Mouse (Mus musculus): ENCODE results near the gene Ppil3. TPM values are rescaled to one million over a fixed set of nuclear protein-coding genes. Genes with fewer than 3 reads are reported as not detected.

Ppil3 gene
- polyA plus RNA-seq, 1 experiment from 2014 or later: 54.3 TPM

- H3K9ac ChIP-seq (replicated peaks; ENCODE audit: low read length): no peak overlapping the region
- no peaks in the 10 kb centered on the region for H3K9me3 ChIP-seq (ENCODE audit: control insufficient read depth, low read length)
- H3K27ac ChIP-seq (replicated peaks; ENCODE audit: low read depth, low read length): no peak overlapping the region
- no peaks in the 10 kb centered on the region for H3K27me3 ChIP-seq (ENCODE audit: control insufficient read depth, insufficient read depth, low read length)
- ATAC-seq (ENCODE audit: low FRiP score, low TSS enrichment): no peak
- DNase-seq: no peak
- 96% methylated on average over 6 of the region's 6 CpGs for WGBS
- H3K36me3 ChIP-seq (ENCODE audit: control insufficient read depth, insufficient read depth, low read length): peaks cover 73% of the 10 kb centered on the region
- no peak overlapping the region for H3K4me3 ChIP-seq (replicated peaks; ENCODE audit: low read depth, low read length)
- H3K4me1 ChIP-seq (ENCODE audit: control insufficient read depth, insufficient read depth, low read length): no peaks in the 10 kb centered on the region
- no peak overlapping the region for H3K4me2 ChIP-seq (ENCODE audit: low read length)
Observed at GRCm38 (mm10) chr1:58454316-58454715, 9.0 kb upstream of the Ppil3 start.

- Histone ChIP-seq H3K9ac (replicated peaks; ENCODE audit: low read length) (no peak overlapping the region), H3K9me3 (ENCODE audit: control insufficient read depth, low read length) (no peaks in the 10 kb centered on the region), H3K4me2 (ENCODE audit: low read length) (no peak overlapping the region), H3K4me1 (ENCODE audit: control insufficient read depth, insufficient read depth, low read length) (peaks cover 18% of the 10 kb centered on the region), H3K4me3 (replicated peaks; ENCODE audit: low read depth, low read length) (no peak overlapping the region), H3K27ac (replicated peaks; ENCODE audit: low read depth, low read length) (no peak overlapping the region), H3K27me3 (ENCODE audit: control insufficient read depth, insufficient read depth, low read length) (no peaks in the 10 kb centered on the region), H3K36me3 (ENCODE audit: control insufficient read depth, insufficient read depth, low read length) (peaks cover 35% of the 10 kb centered on the region)
- 88% methylated on average over 7 of the region's 7 CpGs for WGBS
- no peak for ATAC-seq (ENCODE audit: low FRiP score, low TSS enrichment)
- no peak for DNase-seq
Observed at GRCm38 (mm10) chr1:58448396-58448795, 3.1 kb upstream of the Ppil3 start.

DNA sequence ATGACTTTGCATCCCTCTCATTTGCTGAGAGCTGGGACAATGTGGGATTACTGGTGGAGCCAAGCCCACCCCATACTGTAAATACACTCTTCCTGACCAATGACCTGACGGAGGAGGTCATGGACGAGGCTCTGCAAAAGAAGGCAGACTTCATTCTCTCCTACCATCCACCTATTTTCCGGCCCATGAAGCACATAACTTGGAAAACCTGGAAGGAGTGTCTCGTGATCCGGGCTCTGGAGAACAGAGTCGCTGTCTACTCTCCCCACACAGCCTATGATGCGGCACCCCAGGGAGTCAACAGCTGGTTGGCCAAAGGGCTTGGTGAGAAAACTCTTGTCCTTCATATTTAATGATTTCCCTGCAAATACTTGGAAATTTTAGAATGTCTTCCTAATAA lies 2.5 kb upstream of the Ppil3 start:
- Histone ChIP-seq H3K4me1 (ENCODE audit: control insufficient read depth, insufficient read depth, low read length) (peaks cover 18% of the 10 kb centered on the region), H3K4me3 (replicated peaks; ENCODE audit: low read depth, low read length) (no peak overlapping the region), H3K36me3 (ENCODE audit: control insufficient read depth, insufficient read depth, low read length) (peaks cover 28% of the 10 kb centered on the region), H3K27me3 (ENCODE audit: control insufficient read depth, insufficient read depth, low read length) (no peaks in the 10 kb centered on the region), H3K4me2 (ENCODE audit: low read length) (no peak overlapping the region), H3K9me3 (ENCODE audit: control insufficient read depth, low read length) (no peaks in the 10 kb centered on the region), H3K9ac (replicated peaks; ENCODE audit: low read length) (no peak overlapping the region), H3K27ac (replicated peaks; ENCODE audit: low read depth, low read length) (no peak overlapping the region)
- ATAC-seq (ENCODE audit: low FRiP score, low TSS enrichment) (no peak), DNase-seq (no peak)
- WGBS: 95% methylated on average over 7 of the region's 7 CpGs

- no peak for DNase-seq
- 8% methylated on average over 11 of the region's 11 CpGs for WGBS
- H3K27ac ChIP-seq (replicated peaks; ENCODE audit: low read depth, low read length): peak overlapping the region; percentile 85
- H3K36me3 ChIP-seq (ENCODE audit: control insufficient read depth, insufficient read depth, low read length): peaks cover 28% of the 10 kb centered on the region
- ATAC-seq (ENCODE audit: low FRiP score, low TSS enrichment): no peak
- no peaks in the 10 kb centered on the region for H3K27me3 ChIP-seq (ENCODE audit: control insufficient read depth, insufficient read depth, low read length)
- no peaks in the 10 kb centered on the region for H3K9me3 ChIP-seq (ENCODE audit: control insufficient read depth, low read length)
- peaks cover 18% of the 10 kb centered on the region for H3K4me1 ChIP-seq (ENCODE audit: control insufficient read depth, insufficient read depth, low read length)
- peak overlapping the region; percentile 83 for H3K9ac ChIP-seq (replicated peaks; ENCODE audit: low read length)
- H3K4me3 ChIP-seq (replicated peaks; ENCODE audit: low read depth, low read length): peak overlapping the region; percentile 68
- H3K4me2 ChIP-seq (ENCODE audit: low read length): peak overlapping the region; percentile 59
Observed at GRCm38 (mm10) chr1:58445861-58446260, 575 bp upstream of the Ppil3 start.

GRCm38 (mm10) chr1:58444691-58445090 lies 595 bp downstream of the Ppil3 start:
- Histone ChIP-seq H3K36me3 (ENCODE audit: control insufficient read depth, insufficient read depth, low read length) (peaks cover 35% of the 10 kb centered on the region), H3K4me1 (ENCODE audit: control insufficient read depth, insufficient read depth, low read length) (peaks cover 18% of the 10 kb centered on the region), H3K4me2 (ENCODE audit: low read length) (peak overlapping the region; percentile 59), H3K27me3 (ENCODE audit: control insufficient read depth, insufficient read depth, low read length) (no peaks in the 10 kb centered on the region), H3K4me3 (replicated peaks; ENCODE audit: low read depth, low read length) (peak overlapping the region; percentile 68), H3K27ac (replicated peaks; ENCODE audit: low read depth, low read length) (peak overlapping the region; percentile 85), H3K9ac (replicated peaks; ENCODE audit: low read length) (peak overlapping the region; percentile 83), H3K9me3 (ENCODE audit: control insufficient read depth, low read length) (no peaks in the 10 kb centered on the region)
- DNase-seq: no peak
- ATAC-seq (ENCODE audit: low FRiP score, low TSS enrichment): peak; percentile 9; the same call in 1 of the 2 replicates
- 12% methylated on average over 10 of the region's 10 CpGs for WGBS

- ATAC-seq (ENCODE audit: low FRiP score, low TSS enrichment) (no peak), DNase-seq (no peak)
- H3K9ac ChIP-seq (replicated peaks; ENCODE audit: low read length): no peak overlapping the region
- no peak overlapping the region for H3K4me2 ChIP-seq (ENCODE audit: low read length)
- no peaks in the 10 kb centered on the region for H3K9me3 ChIP-seq (ENCODE audit: control insufficient read depth, low read length)
- no peak overlapping the region for H3K4me3 ChIP-seq (replicated peaks; ENCODE audit: low read depth, low read length)
- WGBS: 85% methylated on average over 3 of the region's 3 CpGs
- peaks cover 21% of the 10 kb centered on the region for H3K4me1 ChIP-seq (ENCODE audit: control insufficient read depth, insufficient read depth, low read length)
- H3K27me3 ChIP-seq (ENCODE audit: control insufficient read depth, insufficient read depth, low read length): no peaks in the 10 kb centered on the region
- no peak overlapping the region for H3K27ac ChIP-seq (replicated peaks; ENCODE audit: low read depth, low read length)
- peaks cover 17% of the 10 kb centered on the region for H3K36me3 ChIP-seq (ENCODE audit: control insufficient read depth, insufficient read depth, low read length)
Observed at GRCm38 (mm10) chr1:58424551-58424950, 20.7 kb downstream of the Ppil3 start.

- under 1% methylated on average over 79 of the region's 79 CpGs for whole genome bisulfite sequencing
- H3K4me2 ChIP-seq (ENCODE audit: low read length): peak within 1 kb of the TSS; percentile 67
- peak within 1 kb of the TSS; percentile 100 for H3K9ac ChIP-seq (replicated peaks; ENCODE audit: low read length)
Observed at GRCm38 (mm10) chr1:58423371-58424248, 21.7 kb downstream of the Ppil3 start, which contains the start of gene Clk1. Gene Clk1 (minus strand): TSS chr1:58424066.

DNA sequence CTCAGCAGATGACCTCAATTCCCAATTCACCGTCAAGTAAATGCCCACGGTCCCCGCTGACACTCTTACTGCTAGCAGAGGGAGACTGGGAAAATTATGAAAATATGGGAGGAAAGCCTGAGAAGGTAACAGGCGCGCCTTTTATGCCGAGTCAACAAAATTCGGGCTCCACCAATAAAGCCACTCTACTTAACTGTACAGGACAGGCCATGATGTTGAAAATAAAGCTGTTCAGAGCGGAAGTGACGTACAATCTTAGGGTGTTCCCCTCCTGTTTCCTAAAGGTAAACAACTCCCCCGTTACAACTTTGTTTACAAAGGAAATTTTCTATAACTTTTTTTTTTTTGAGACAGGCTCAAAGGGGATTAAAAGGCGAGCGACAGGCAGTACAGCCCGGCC lies 22.4 kb downstream of the Ppil3 start:
- Histone ChIP-seq H3K9ac (replicated peaks; ENCODE audit: low read length) (peak overlapping the region; percentile 100), H3K9me3 (ENCODE audit: control insufficient read depth, low read length) (no peaks in the 10 kb centered on the region), H3K27ac (replicated peaks; ENCODE audit: low read depth, low read length) (peak overlapping the region; percentile 100), H3K36me3 (ENCODE audit: control insufficient read depth, insufficient read depth, low read length) (peaks cover 34% of the 10 kb centered on the region), H3K27me3 (ENCODE audit: control insufficient read depth, insufficient read depth, low read length) (no peaks in the 10 kb centered on the region), H3K4me1 (ENCODE audit: control insufficient read depth, insufficient read depth, low read length) (peaks cover 21% of the 10 kb centered on the region), H3K4me2 (ENCODE audit: low read length) (peak overlapping the region; percentile 67), H3K4me3 (replicated peaks; ENCODE audit: low read depth, low read length) (peak overlapping the region; percentile 100)
- WGBS: 6% methylated on average over 13 of the region's 13 CpGs
- DNase-seq (peak; percentile 84), ATAC-seq (ENCODE audit: low FRiP score, low TSS enrichment) (peak; percentile 28; the same call in 1 of the 2 replicates)

More at GRCm38 (mm10) chr1:58423371-58424248, 21.7 kb downstream of the Ppil3 start, which contains the start of gene Clk1:
- H3K27ac ChIP-seq (replicated peaks; ENCODE audit: low read depth, low read length): peak within 1 kb of the TSS; percentile 100
- peak; percentile 97 for ATAC-seq (ENCODE audit: low FRiP score, low TSS enrichment)
- peak within 1 kb of the TSS; percentile 100 for H3K4me3 ChIP-seq (replicated peaks; ENCODE audit: low read depth, low read length)
- H3K36me3 ChIP-seq (ENCODE audit: control insufficient read depth, insufficient read depth, low read length): peaks cover 26% of the 10 kb centered on the region
- no peaks in the 10 kb centered on the region for H3K27me3 ChIP-seq (ENCODE audit: control insufficient read depth, insufficient read depth, low read length)
- peak; percentile 97 for DNase-seq
- H3K4me1 ChIP-seq (ENCODE audit: control insufficient read depth, insufficient read depth, low read length): peaks cover 21% of the 10 kb centered on the region
- H3K9me3 ChIP-seq (ENCODE audit: control insufficient read depth, low read length): no peaks in the 10 kb centered on the region

All from midbrain, embryonic 14.5 days (tissue).